Mouse (Mus musculus) liver, embryonic 11.5 days (tissue): ENCODE data around the gene Pmvk. TPM values are rescaled to one million over a fixed set of nuclear protein-coding genes. Genes with fewer than 3 reads are reported as not detected.

Experiments used
- ATAC-seq: fragments of 200-750 bp; cut with Nextera tagmentation; replicated peaks from 2 replicates; pipeline ENCODE4 v1.8.0; 2017; ENCODE audit warnings: moderate number of reproducible peaks, mild to moderate bottlenecking, moderate TSS enrichment, moderate library complexity; ENCODE audit not compliant: low FRiP score
- DNase-seq: peaks from one replicate; pipeline ENCODE4 v3.0.0-alpha.2; 2017; ENCODE audit warnings: low spot score
- H3K27ac ChIP-seq: fragments of 300-500 bp; sonication (generic); 2 replicates; pipeline ENCODE4 v1.5.1; 2014; ENCODE audit warnings: mild to moderate bottlenecking, low read depth, low read length, control low read depth
- H3K27me3 ChIP-seq: fragments of 300-500 bp; sonication (generic); replicated peaks from 2 replicates; pipeline ENCODE4 v1.6.1; 2014; ENCODE audit warnings: low read length, mixed read lengths; ENCODE audit not compliant: control insufficient read depth, insufficient read depth
- H3K36me3 ChIP-seq: fragments of 300-500 bp; sonication (generic); 2 replicates; pipeline ENCODE4 v1.6.1; 2014; ENCODE audit warnings: mild to moderate bottlenecking, low read length, moderate library complexity, mixed read lengths; ENCODE audit not compliant: control insufficient read depth, insufficient read depth
- H3K4me1 ChIP-seq: fragments of 300-500 bp; sonication (generic); replicated peaks from 2 replicates; pipeline ENCODE4 v1.6.1; 2014; ENCODE audit warnings: low read length, mixed read lengths; ENCODE audit not compliant: control insufficient read depth, insufficient read depth
- H3K4me2 ChIP-seq: fragments of 300-500 bp; sonication (generic); 2 replicates; pipeline ENCODE4 v1.6.1; 2014; ENCODE audit warnings: mild to moderate bottlenecking, control low read depth, moderate library complexity
- H3K4me3 ChIP-seq: fragments of 300-500 bp; sonication (generic); 2 replicates; pipeline ENCODE4 v1.5.1; 2014; ENCODE audit warnings: low read depth, low read length, control low read depth
- H3K9ac ChIP-seq: fragments of 300-500 bp; sonication (generic); 2 replicates; pipeline ENCODE4 v1.6.1; 2014; ENCODE audit warnings: low read depth, low read length, control low read depth
- H3K9me3 ChIP-seq: fragments of 300-500 bp; sonication (generic); 2 replicates; pipeline ENCODE4 v1.6.1; 2016; ENCODE audit warnings: low read length, inconsistent platforms, mixed read lengths; ENCODE audit not compliant: control insufficient read depth
- WGBS: fragments of 180-500 bp; shearing (Covaris S2); extraction: QIAGEN DNeasy Blood & Tissue Kit; methylation state at CpG from one replicate; pipeline ENCODE4 v1.1.7; 2014; 5-methylcytosine and 5-hydroxymethylcytosine counted together
- polyA plus RNA-seq: library from polyadenylated mRNA; unstranded; fragments of >200 nt; fragmentation: Nextera tagmentation; extraction: Ambion mirVana; gene quantifications from 2 replicates; pipeline ENCODE4 v1.2.1, GENCODE M21; 2014

Pmvk gene
- polyA plus RNA-seq, 1 experiment from 2014 or later = 58.0 TPM

DNA sequence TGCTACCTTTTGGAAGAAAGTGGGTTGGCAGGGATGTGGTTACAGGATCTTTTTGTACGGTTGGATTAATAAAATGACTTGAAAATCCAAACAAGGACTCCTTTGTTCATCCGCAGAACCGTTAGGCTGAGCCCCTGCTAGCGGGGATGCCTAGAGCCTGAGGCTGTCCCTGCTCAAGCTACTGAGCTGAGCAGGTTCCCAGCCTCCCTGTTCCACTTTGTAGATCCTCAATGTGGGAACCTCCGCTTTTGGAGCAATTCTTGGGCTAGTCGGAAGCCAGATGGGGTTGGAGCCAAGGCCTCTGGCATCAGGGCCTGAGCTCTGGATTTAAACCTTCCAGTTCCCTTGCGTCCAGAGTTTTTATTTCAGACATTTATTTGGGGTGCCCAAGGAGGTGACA, 19.3 kb upstream of the Pmvk start:
- 91% methylated on average over 7 of the region's 7 CpGs for WGBS
- Histone ChIP-seq H3K9ac (no peak overlapping the region), H3K4me3 (no peak overlapping the region), H3K36me3 (peaks cover 20% of the 10 kb centered on the region), H3K27me3 (no peaks in the 10 kb centered on the region), H3K9me3 (no peaks in the 10 kb centered on the region), H3K4me1 (peaks cover 20% of the 10 kb centered on the region), H3K27ac (no peak overlapping the region), H3K4me2 (no peak overlapping the region)
- ATAC-seq (no peak), DNase-seq (no peak)

GRCm38 (mm10) chr3:89436176-89437113, 17.9 kb upstream of the Pmvk start, which contains the start of gene Pbxip1:
TSS of gene Pbxip1 (plus strand) at chr3:89436706.
- ATAC-seq = peak; percentile 83
- Histone ChIP-seq H3K9ac (peak within 1 kb of the TSS; percentile 60), H3K27me3 (no peaks in the 10 kb centered on the region), H3K36me3 (peaks cover 20% of the 10 kb centered on the region), H3K4me2 (peak within 1 kb of the TSS; percentile 75), H3K27ac (peak within 1 kb of the TSS; percentile 33; the same call in 1 of the 2 replicates), H3K4me1 (peaks cover 11% of the 10 kb centered on the region), H3K4me3 (peak within 1 kb of the TSS; percentile 54), H3K9me3 (no peaks in the 10 kb centered on the region)
- DNase-seq = peak; percentile 66
- 3% methylated on average over 16 of the region's 16 CpGs for WGBS

- Histone ChIP-seq H3K36me3 (peaks cover 17% of the 10 kb centered on the region), H3K27me3 (no peaks in the 10 kb centered on the region), H3K27ac (peak overlapping the region; percentile 33; the same call in 1 of the 2 replicates), H3K9ac (peak overlapping the region; percentile 60), H3K4me3 (peak overlapping the region; percentile 54), H3K4me1 (peaks cover 8% of the 10 kb centered on the region), H3K9me3 (no peaks in the 10 kb centered on the region), H3K4me2 (peak overlapping the region; percentile 75)
- 22% methylated on average over 5 of the region's 5 CpGs for WGBS
- ATAC-seq (no peak), DNase-seq (no peak)
Observed at GRCm38 (mm10) chr3:89437269-89437668, 17.1 kb upstream of the Pmvk start.

DNA sequence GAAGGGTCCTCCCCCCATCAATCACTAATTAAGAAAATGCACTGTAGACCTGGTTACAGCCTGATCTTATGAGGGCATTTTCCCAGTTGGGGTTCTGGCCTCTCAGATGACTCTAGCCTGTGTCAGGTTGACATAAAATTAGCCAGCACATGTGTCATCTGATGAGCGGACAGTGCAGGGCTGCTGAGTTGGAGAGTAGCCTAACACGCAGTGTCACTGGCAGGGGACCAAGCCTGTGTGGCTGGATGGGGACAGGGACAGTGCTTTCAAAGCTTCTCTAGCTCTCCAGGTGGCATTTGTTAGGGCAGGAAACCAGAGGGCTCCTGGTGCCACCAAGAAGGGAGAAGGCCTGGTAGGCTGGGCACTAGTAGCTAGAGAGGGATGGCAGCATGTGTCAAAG, 13.7 kb upstream of the Pmvk start:
- no peak overlapping the region for H3K4me3 ChIP-seq
- no peak overlapping the region for H3K9ac ChIP-seq
- H3K36me3 ChIP-seq = no peaks in the 10 kb centered on the region
- no peak for DNase-seq
- peaks cover 8% of the 10 kb centered on the region for H3K4me1 ChIP-seq
- H3K27ac ChIP-seq = no peak overlapping the region
- ATAC-seq = no peak
- WGBS = 90% methylated on average over 2 of the region's 2 CpGs
- no peak overlapping the region for H3K4me2 ChIP-seq
- no peaks in the 10 kb centered on the region for H3K27me3 ChIP-seq
- no peaks in the 10 kb centered on the region for H3K9me3 ChIP-seq

DNA sequence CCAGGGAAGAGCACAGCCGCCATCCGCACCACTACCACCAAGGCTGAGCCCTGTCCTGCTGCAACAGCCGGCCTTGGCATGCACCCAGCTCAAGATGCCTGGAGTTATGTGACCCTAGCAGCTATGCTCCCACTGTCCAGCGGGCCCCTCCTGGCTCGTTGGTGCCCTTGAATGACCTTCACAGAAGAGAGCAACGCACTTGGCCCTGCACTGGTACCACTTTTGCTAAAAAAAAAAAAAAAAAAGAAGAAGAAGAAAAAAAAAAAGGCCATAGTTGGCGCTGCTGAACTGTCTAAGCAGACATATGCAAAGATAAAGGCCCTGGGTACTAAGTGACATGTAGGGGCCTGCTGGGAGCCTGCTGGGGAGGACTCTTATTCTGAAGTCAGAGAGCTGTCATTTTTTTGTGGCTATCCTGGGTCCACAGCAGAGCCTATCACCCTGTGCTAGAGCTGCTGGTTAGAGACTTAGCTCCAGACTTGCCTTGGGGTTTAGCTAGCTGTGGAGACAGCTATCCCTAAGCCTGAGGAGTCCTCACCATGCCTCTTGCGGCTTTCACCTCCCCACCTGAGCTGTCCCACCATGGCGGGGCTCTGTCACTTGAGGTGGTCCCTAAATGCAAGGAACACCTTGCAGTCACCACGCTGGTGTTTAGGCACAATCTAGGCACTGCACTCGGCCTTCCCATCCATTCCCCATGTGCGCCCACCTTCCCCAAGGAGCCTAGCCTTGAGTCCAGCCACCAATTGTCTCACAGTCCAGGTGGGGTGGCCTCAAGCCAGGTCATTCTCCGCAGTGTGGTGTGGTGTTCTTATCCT, 5.4 kb upstream of the Pmvk start:
- Histone ChIP-seq H3K27ac (peak overlapping the region; percentile 79), H3K4me3 (peak overlapping the region; percentile 28), H3K36me3 (no peaks in the 10 kb centered on the region), H3K9me3 (no peaks in the 10 kb centered on the region), H3K4me2 (peak overlapping the region; percentile 55), H3K9ac (peak overlapping the region; percentile 42), H3K4me1 (peaks cover 17% of the 10 kb centered on the region), H3K27me3 (no peaks in the 10 kb centered on the region)
- 45% methylated on average over 13 of the region's 13 CpGs for WGBS
- ATAC-seq (peak; percentile 89), DNase-seq (peak; percentile 46)

GRCm38 (mm10) chr3:89449541-89449940, 4.8 kb upstream of the Pmvk start:
- H3K9me3 ChIP-seq = no peaks in the 10 kb centered on the region
- H3K27me3 ChIP-seq = no peaks in the 10 kb centered on the region
- H3K4me1 ChIP-seq = peaks cover 17% of the 10 kb centered on the region
- peak overlapping the region; percentile 55 for H3K4me2 ChIP-seq
- peak overlapping the region; percentile 79 for H3K27ac ChIP-seq
- H3K4me3 ChIP-seq = peak overlapping the region; percentile 28; the same call in 1 of the 2 replicates
- H3K9ac ChIP-seq = peak overlapping the region; percentile 42; the same call in 1 of the 2 replicates
- WGBS = 32% methylated on average over 7 of the region's 7 CpGs
- peak; percentile 78 for ATAC-seq
- H3K36me3 ChIP-seq = no peaks in the 10 kb centered on the region
- DNase-seq = peak; percentile 63

DNA sequence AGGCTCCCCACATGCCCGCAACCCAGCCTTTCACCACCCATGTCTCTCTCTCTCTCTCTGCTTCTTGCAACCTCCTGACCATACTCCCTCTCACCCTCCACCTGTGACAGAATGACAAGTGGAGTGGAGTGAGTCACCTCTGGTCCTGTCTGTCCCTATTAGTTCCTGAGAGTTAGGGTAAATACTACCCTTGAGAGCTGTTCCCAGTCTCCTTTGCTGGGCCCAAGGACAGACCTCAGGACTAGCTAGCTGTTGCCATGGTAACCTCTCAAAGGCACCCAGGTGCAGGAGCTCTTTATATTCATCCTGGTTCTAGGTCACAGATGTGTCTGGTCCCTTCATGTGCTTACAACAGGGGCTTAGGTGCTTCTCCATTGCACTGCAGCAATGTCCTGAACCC, 2.4 kb upstream of the Pmvk start:
- no peak overlapping the region for H3K4me3 ChIP-seq
- no peak overlapping the region for H3K9ac ChIP-seq
- no peaks in the 10 kb centered on the region for H3K9me3 ChIP-seq
- no peak overlapping the region for H3K27ac ChIP-seq
- no peaks in the 10 kb centered on the region for H3K27me3 ChIP-seq
- H3K36me3 ChIP-seq = no peaks in the 10 kb centered on the region
- DNase-seq (no peak), ATAC-seq (no peak)
- H3K4me1 ChIP-seq = peaks cover 18% of the 10 kb centered on the region
- WGBS = 76% methylated on average over 1 of the region's 1 CpGs
- no peak overlapping the region for H3K4me2 ChIP-seq

- Histone ChIP-seq H3K4me1 (peaks cover 19% of the 10 kb centered on the region), H3K27ac (no peak overlapping the region), H3K4me2 (no peak overlapping the region), H3K4me3 (no peak overlapping the region), H3K9me3 (no peaks in the 10 kb centered on the region), H3K9ac (no peak overlapping the region), H3K27me3 (no peaks in the 10 kb centered on the region), H3K36me3 (no peaks in the 10 kb centered on the region)
- ATAC-seq (no peak), DNase-seq (no peak)
- WGBS = 55% methylated on average over 1 of the region's 1 CpGs
Observed at GRCm38 (mm10) chr3:89455786-89456285, 1.5 kb downstream of the Pmvk start.
